In the genomic region with DNA sequence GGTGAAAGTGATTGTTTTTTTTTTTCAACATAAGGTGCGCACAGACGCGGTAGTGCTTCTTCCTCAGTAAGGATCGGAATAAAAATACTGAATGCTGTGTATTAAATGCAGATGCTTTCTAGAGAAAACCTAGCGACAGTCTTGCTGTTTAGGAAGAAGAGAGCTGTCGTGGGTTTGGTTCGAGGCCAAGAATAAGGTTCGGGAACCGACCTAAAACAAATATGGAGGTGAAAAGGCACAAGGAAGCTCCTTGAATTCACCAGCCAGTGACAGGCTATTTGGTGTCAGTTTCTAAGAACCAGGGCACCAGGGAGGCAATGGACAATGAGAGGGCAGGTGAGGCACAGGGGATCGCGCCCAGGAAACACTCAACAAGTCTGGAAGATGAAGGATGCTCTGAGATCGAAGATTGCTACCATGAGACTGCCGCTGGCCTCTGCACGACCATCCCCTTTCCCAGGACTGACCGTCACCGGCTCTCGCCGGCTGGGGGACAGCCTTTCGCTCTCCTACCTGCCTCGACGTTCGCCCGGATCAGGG, we compare ENCODE assay signal across 8 mouse cellular contexts. TPM values are rescaled to one million over a fixed set of nuclear protein-coding genes. Genes with fewer than 3 reads are reported as not detected.
DNase-seq lines count a peak whose midpoint lies in the region; ATAC-seq and TF ChIP-seq lines count a peak whose summit lies in the region.

No protein-coding gene starts in this region.

- H3K27ac ChIP-seq in kidney, adult 2 months (ENCODE audit: insufficient read depth, low read depth, low read length): no peak overlapping the region
- peak overlapping the region; percentile 97 for H3K27ac ChIP-seq in forebrain, embryonic 16.5 days (ENCODE audit: low read length)
- peak overlapping the region; percentile 93 for H3K27ac ChIP-seq in limb, embryonic 14.5 days (replicated peaks; ENCODE audit: low read depth, low read length)
- H3K27ac ChIP-seq in stomach, embryonic 15.5 days: peak overlapping the region; percentile 86; the same call in 1 of the 2 replicates

- peak overlapping the region; percentile 97 for H3K9ac ChIP-seq in forebrain, embryonic 16.5 days (replicated peaks; ENCODE audit: low read depth, low read length)
- peak overlapping the region; percentile 96 for H3K9ac ChIP-seq in limb, embryonic 14.5 days (ENCODE audit: low read depth, low read length, severe bottlenecking)
- H3K9ac ChIP-seq in stomach, embryonic 15.5 days: peak overlapping the region; percentile 75

- no peak for TF ChIP-seq POLR2A in kidney, adult 2 months (IDR thresholded peaks at IDR 0.05; ENCODE audit: low read depth, low read length)
- TF ChIP-seq POLR2A in limb, embryonic 14.5 days (IDR thresholded peaks at IDR 0.05; ENCODE audit: borderline replicate concordance, extremely low read depth, insufficient read depth, insufficient read length): no peak

- H3K36me3 ChIP-seq in kidney, adult 2 months (ENCODE audit: control insufficient read depth, insufficient read depth, low read length): no peaks in the 10 kb centered on the region
- no peaks in the 10 kb centered on the region for H3K36me3 ChIP-seq in forebrain, embryonic 16.5 days (ENCODE audit: control insufficient read depth, insufficient read depth)
- H3K36me3 ChIP-seq in limb, embryonic 14.5 days (ENCODE audit: control insufficient read depth, insufficient read depth, low read length): no peaks in the 10 kb centered on the region
- no peaks in the 10 kb centered on the region for H3K36me3 ChIP-seq in stomach, embryonic 15.5 days

- ATAC-seq in forebrain, embryonic 16.5 days: no peak
- no peak for ATAC-seq in limb, embryonic 14.5 days (ENCODE audit: low FRiP score, low read depth)
- ATAC-seq in stomach, embryonic 15.5 days (ENCODE audit: insufficient read depth, low FRiP score, low read depth): peak; percentile 8; the same call in 1 of the 2 replicates

- H3K9me3 ChIP-seq in forebrain, embryonic 16.5 days (ENCODE audit: control insufficient read depth, low read length): no peaks in the 10 kb centered on the region
- H3K9me3 ChIP-seq in limb, embryonic 14.5 days (ENCODE audit: control insufficient read depth, low read length): no peaks in the 10 kb centered on the region
- H3K9me3 ChIP-seq in stomach, embryonic 15.5 days: no peaks in the 10 kb centered on the region

- no peak for TF ChIP-seq CTCF in kidney, adult 2 months (conservative IDR thresholded peaks at IDR 0.05; ENCODE audit: insufficient read depth, insufficient read length, low read depth, low read length)

- H3K4me3 ChIP-seq in kidney, adult 2 months (ENCODE audit: insufficient read depth, low read depth, low read length): peak overlapping the region; percentile 72
- H3K4me3 ChIP-seq in forebrain, embryonic 16.5 days (replicated peaks; ENCODE audit: low read length): peak overlapping the region; percentile 88
- peak overlapping the region; percentile 87 for H3K4me3 ChIP-seq in limb, embryonic 14.5 days (replicated peaks; ENCODE audit: low read length)
- H3K4me3 ChIP-seq in stomach, embryonic 15.5 days (replicated peaks): peak overlapping the region; percentile 73

- H3K27me3 ChIP-seq in kidney, adult 2 months (replicated peaks; ENCODE audit: control insufficient read depth, insufficient read depth, low read length): no peaks in the 10 kb centered on the region
- H3K27me3 ChIP-seq in forebrain, embryonic 16.5 days (replicated peaks; ENCODE audit: control insufficient read depth, insufficient read depth, low read length): no peaks in the 10 kb centered on the region
- H3K27me3 ChIP-seq in limb, embryonic 14.5 days (ENCODE audit: control insufficient read depth, insufficient read depth, low read length): no peaks in the 10 kb centered on the region
- H3K27me3 ChIP-seq in stomach, embryonic 15.5 days (replicated peaks): no peaks in the 10 kb centered on the region

- DNase-seq in kidney, adult 2 months: peak; percentile 19
- no peak for DNase-seq in kidney, postnatal 36 days
- DNase-seq in NIH3T3 (ENCODE audit: low read depth): peak; percentile 41
- DNase-seq in limb, embryonic 14.5 days (ENCODE audit: low spot score): no peak
- no peak for DNase-seq in layer of hippocampus, adult 9-10 months (ENCODE audit: low spot score)
- DNase-seq in thymus, postnatal 14 days: no peak

- 0 out of 2 replicates have a peak, but pooled peaks cover 3% of the 10 kb centered on the region for H3K4me1 ChIP-seq in kidney, adult 2 months (ENCODE audit: control insufficient read depth, insufficient read depth, low read length)
- peaks cover 40% of the 10 kb centered on the region for H3K4me1 ChIP-seq in forebrain, embryonic 16.5 days (replicated peaks; ENCODE audit: control insufficient read depth, insufficient read depth, low read length)
- peaks cover 12% of the 10 kb centered on the region for H3K4me1 ChIP-seq in limb, embryonic 14.5 days (ENCODE audit: control insufficient read depth, insufficient read depth, low read length)
- H3K4me1 ChIP-seq in stomach, embryonic 15.5 days: no peaks in the 10 kb centered on the region

- WGBS in kidney, adult 2 months: 9% methylated on average over 23 of the region's 23 CpGs
- 2% methylated on average over 23 of the region's 23 CpGs for WGBS in forebrain, embryonic 16.5 days
- WGBS in limb, embryonic 14.5 days: 3% methylated on average over 23 of the region's 23 CpGs
- WGBS in stomach, embryonic 15.5 days: 7% methylated on average over 23 of the region's 23 CpGs

- H3K4me2 ChIP-seq in forebrain, embryonic 16.5 days (ENCODE audit: low read length): peak overlapping the region; percentile 76
- H3K4me2 ChIP-seq in limb, embryonic 14.5 days (replicated peaks; ENCODE audit: low read depth, low read length, severe bottlenecking): peak overlapping the region; percentile 75
- H3K4me2 ChIP-seq in stomach, embryonic 15.5 days: peak overlapping the region; percentile 89

RNA-seq across cellular contexts. Expression of a gene that starts 1.1 kb away (rescaled TPM):
- 1.5 TPM in 2 replicates for polyA plus RNA-seq in kidney, adult 2 months (2012; rRNA removed)
- 51.8 and 54.4 TPM in 2 replicates for polyA plus RNA-seq in forebrain, embryonic 16.5 days (2015; fragmentation: Nextera tagmentation; extraction: Ambion mirVana)
- 17.9 and 18.2 TPM in 2 replicates for polyA plus RNA-seq in limb, embryonic 14.5 days (2012; rRNA removed)
- polyA plus RNA-seq in limb, embryonic 14.5 days (2014; fragmentation: Nextera tagmentation; extraction: Ambion mirVana): 21.3 and 26.3 TPM in 2 replicates
- polyA plus RNA-seq in stomach, embryonic 15.5 days (2015; fragmentation: Nextera tagmentation; extraction: Ambion mirVana): 12.0 and 12.4 TPM in 2 replicates

RNA-seq across cellular contexts. Expression of a gene that starts 59.0 kb away (rescaled TPM):
- polyA plus RNA-seq in kidney, adult 2 months (2012; rRNA removed): 0.05 and 0.11 TPM in 2 replicates
- 0.09 TPM in 1 of 2 replicates, not detected in the other for polyA plus RNA-seq in forebrain, embryonic 16.5 days (2015; fragmentation: Nextera tagmentation; extraction: Ambion mirVana)
- polyA plus RNA-seq in limb, embryonic 14.5 days (2012; rRNA removed): 1.9 and 2.5 TPM in 2 replicates
- polyA plus RNA-seq in limb, embryonic 14.5 days (2014; fragmentation: Nextera tagmentation; extraction: Ambion mirVana): 1.8 and 2.2 TPM in 2 replicates
- polyA plus RNA-seq in stomach, embryonic 15.5 days (2015; fragmentation: Nextera tagmentation; extraction: Ambion mirVana): 3.8 and 4.0 TPM in 2 replicates

Comparison
In these comparisons a context has a peak if more than half of its experiments do, and no peak if none do; other contexts are left out.
1. DNase-seq: peak in kidney, adult 2 months (single experiment) and NIH3T3 (single experiment); none in kidney, postnatal 36 days (0 of 2), limb, embryonic 14.5 days (single experiment), layer of hippocampus, adult 9-10 months (single experiment) and thymus, postnatal 14 days (single experiment).
2. Peak in every context shown above with its lines, with median percentiles within 50 percentile points of each other: H3K4me3 ChIP-seq, H3K4me2 ChIP-seq and H3K9ac ChIP-seq.